Mouse (Mus musculus) embryonic facial prominence, embryonic 15.5 days (tissue): ENCODE measurements around the gene Pdcd11. TPM values are rescaled to one million over a fixed set of nuclear protein-coding genes. Genes with fewer than 3 reads are reported as not detected.

Experiments
- ATAC-seq: fragments of 200-750 bp; cut with Nextera tagmentation; 2 replicates; pipeline ENCODE4 v1.8.0; 2017; ENCODE audit warnings: low read depth, moderate TSS enrichment; ENCODE audit not compliant: insufficient number of reproducible peaks, low FRiP score, low TSS enrichment
- H3K27ac ChIP-seq: fragments of 300-500 bp; sonication (generic); replicated peaks from 2 replicates; pipeline ENCODE4 v1.5.1; 2015; ENCODE audit warnings: mild to moderate bottlenecking, inconsistent platforms
- H3K27me3 ChIP-seq: fragments of 300-500 bp; sonication (generic); 2 replicates; pipeline ENCODE4 v1.6.1; 2015; ENCODE audit warnings: inconsistent platforms
- H3K36me3 ChIP-seq: fragments of 300-500 bp; sonication (generic); 2 replicates; pipeline ENCODE4 v1.6.1; 2015; ENCODE audit warnings: mild to moderate bottlenecking, inconsistent platforms
- H3K4me1 ChIP-seq: fragments of 300-500 bp; sonication (generic); 2 replicates; pipeline ENCODE4 v1.6.1; 2015; ENCODE audit warnings: inconsistent platforms
- H3K4me2 ChIP-seq: fragments of 300-500 bp; sonication (generic); replicated peaks from 2 replicates; pipeline ENCODE4 v1.6.1; 2015; ENCODE audit warnings: mild to moderate bottlenecking, inconsistent platforms
- H3K4me3 ChIP-seq: fragments of 300-500 bp; sonication (generic); replicated peaks from 2 replicates; pipeline ENCODE4 v1.5.1; 2015; ENCODE audit warnings: mild to moderate bottlenecking, inconsistent platforms
- H3K9ac ChIP-seq: fragments of 300-500 bp; sonication (generic); 2 replicates; pipeline ENCODE4 v1.6.1; 2015; ENCODE audit warnings: inconsistent platforms
- H3K9me3 ChIP-seq: fragments of 300-500 bp; sonication (generic); replicated peaks from 2 replicates; pipeline ENCODE4 v1.6.1; 2016; ENCODE audit warnings: inconsistent platforms
- WGBS: fragments of 180-500 bp; shearing (Covaris S2); methylation state at CpG from one replicate; pipeline ENCODE4 v1.1.7; 2015; 5-methylcytosine and 5-hydroxymethylcytosine counted together
- polyA plus RNA-seq: library from polyadenylated mRNA; unstranded; fragments of >200 nt; fragmentation: Nextera tagmentation; extraction: Ambion mirVana; gene quantifications from 2 replicates; pipeline ENCODE4 v1.2.1, GENCODE M21; 2015

The Pdcd11 gene
- polyA plus RNA-seq, 1 experiment from 2014 or later, result 8.3 TPM

DNA sequence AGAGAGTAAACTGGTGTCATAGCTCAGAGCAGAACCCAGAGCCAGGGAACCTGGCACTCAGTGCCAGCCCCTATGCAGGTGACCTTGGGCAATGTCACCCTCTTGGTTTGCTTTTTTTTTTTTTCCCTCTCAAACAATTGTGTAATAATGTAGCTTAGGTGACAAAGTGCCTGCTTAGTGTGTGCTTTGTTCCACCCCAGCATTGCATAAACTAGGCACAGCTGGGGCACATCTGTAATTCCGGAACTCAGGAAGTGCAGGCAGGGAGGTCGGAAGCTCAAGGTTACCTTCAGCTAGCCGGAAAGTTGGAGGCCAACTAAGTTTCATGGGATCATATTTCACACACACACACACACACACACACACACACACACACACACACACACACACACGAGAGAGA lies 59.3 kb downstream of the Pdcd11 start:
- 21% methylated on average over 4 of the region's 4 CpGs for WGBS
- Histone ChIP-seq H3K9ac (no peak overlapping the region), H3K36me3 (no peaks in the 10 kb centered on the region), H3K9me3 (no peaks in the 10 kb centered on the region), H3K4me3 (no peak overlapping the region), H3K4me2 (no peak overlapping the region), H3K4me1 (peaks cover 7% of the 10 kb centered on the region), H3K27ac (no peak overlapping the region), H3K27me3 (0 out of 2 replicates have a peak, but pooled peaks cover 10% of the 10 kb centered on the region)
- ATAC-seq, result no peak

- Histone ChIP-seq H3K27ac (no peak overlapping the region), H3K9me3 (no peaks in the 10 kb centered on the region), H3K9ac (no peak overlapping the region), H3K36me3 (no peaks in the 10 kb centered on the region), H3K4me3 (peak overlapping the region; percentile 23), H3K4me2 (peak overlapping the region; percentile 53), H3K27me3 (0 out of 2 replicates have a peak, but pooled peaks cover 10% of the 10 kb centered on the region), H3K4me1 (peaks cover 7% of the 10 kb centered on the region)
- 24% methylated on average over 32 of the region's 32 CpGs for WGBS
- no peak for ATAC-seq
Observed at GRCm38 (mm10) chr19:47151332-47152061, 60.9 kb downstream of the Pdcd11 start.

- H3K9ac ChIP-seq, result no peak overlapping the region
- no peak overlapping the region for H3K4me3 ChIP-seq
- no peak overlapping the region for H3K27ac ChIP-seq
- no peaks in the 10 kb centered on the region for H3K36me3 ChIP-seq
- no peak for ATAC-seq
- no peaks in the 10 kb centered on the region for H3K9me3 ChIP-seq
- H3K27me3 ChIP-seq, result 0 out of 2 replicates have a peak, but pooled peaks cover 10% of the 10 kb centered on the region
- WGBS, result 53% methylated on average over 12 of the region's 12 CpGs
- H3K4me2 ChIP-seq, result peak overlapping the region; percentile 53
- peaks cover 7% of the 10 kb centered on the region for H3K4me1 ChIP-seq
Observed at GRCm38 (mm10) chr19:47152062-47152369, 61.4 kb downstream of the Pdcd11 start.

GRCm38 (mm10) chr19:47153767-47154166 lies 63.2 kb downstream of the Pdcd11 start:
- H3K4me1 ChIP-seq, result peaks cover 7% of the 10 kb centered on the region
- H3K36me3 ChIP-seq, result no peaks in the 10 kb centered on the region
- 0 out of 2 replicates have a peak, but pooled peaks cover 10% of the 10 kb centered on the region for H3K27me3 ChIP-seq
- no peak overlapping the region for H3K9ac ChIP-seq
- H3K4me2 ChIP-seq, result no peak overlapping the region
- no peaks in the 10 kb centered on the region for H3K9me3 ChIP-seq
- WGBS, result 81% methylated on average over 7 of the region's 7 CpGs
- no peak for ATAC-seq
- no peak overlapping the region for H3K27ac ChIP-seq
- no peak overlapping the region for H3K4me3 ChIP-seq

- Histone ChIP-seq H3K36me3 (no peaks in the 10 kb centered on the region), H3K4me1 (no peaks in the 10 kb centered on the region), H3K4me3 (no peak within 1 kb of the TSS), H3K27ac (no peak within 1 kb of the TSS), H3K4me2 (no peak within 1 kb of the TSS), H3K9me3 (no peaks in the 10 kb centered on the region), H3K9ac (no peak within 1 kb of the TSS), H3K27me3 (no peaks in the 10 kb centered on the region)
- ATAC-seq, result no peak
- 83% methylated on average over 11 of the region's 11 CpGs for WGBS
Observed at GRCm38 (mm10) chr19:47157664-47158063, 67.1 kb downstream of the Pdcd11 start, which contains the start of gene Calhm3. TSS of gene Calhm3 (minus strand) at chr19:47157764.

DNA sequence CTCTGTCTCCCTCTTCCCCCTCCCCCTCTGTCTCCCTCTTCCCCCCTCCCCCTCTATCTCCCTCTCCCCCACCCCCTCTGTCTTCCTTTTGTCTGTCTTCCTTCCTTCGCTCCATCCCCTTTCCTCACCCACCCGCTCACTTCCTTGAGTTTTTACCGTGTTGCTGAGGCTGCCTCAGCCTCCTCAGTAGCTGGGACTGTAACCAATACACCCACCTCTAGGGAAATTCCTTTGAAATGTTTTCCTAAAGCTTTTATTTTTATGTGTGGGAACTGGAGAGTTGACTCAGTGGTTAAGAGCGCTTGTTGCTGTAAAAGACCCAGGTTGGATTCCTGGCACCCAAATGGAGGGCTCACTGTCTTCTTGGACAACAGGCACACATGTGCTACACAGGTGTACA lies 71.1 kb downstream of the Pdcd11 start:
- no peaks in the 10 kb centered on the region for H3K9me3 ChIP-seq
- H3K4me2 ChIP-seq, result no peak overlapping the region
- no peaks in the 10 kb centered on the region for H3K4me1 ChIP-seq
- no peaks in the 10 kb centered on the region for H3K27me3 ChIP-seq
- H3K4me3 ChIP-seq, result no peak overlapping the region
- WGBS, result 53% methylated on average over 4 of the region's 4 CpGs
- H3K36me3 ChIP-seq, result no peaks in the 10 kb centered on the region
- no peak overlapping the region for H3K27ac ChIP-seq
- H3K9ac ChIP-seq, result no peak overlapping the region
- ATAC-seq, result no peak

- Histone ChIP-seq H3K4me1 (peaks cover 3% of the 10 kb centered on the region; the same call in 1 of the 2 replicates), H3K4me3 (no peak overlapping the region), H3K27ac (no peak overlapping the region), H3K36me3 (no peaks in the 10 kb centered on the region), H3K9ac (no peak overlapping the region), H3K9me3 (no peaks in the 10 kb centered on the region), H3K27me3 (no peaks in the 10 kb centered on the region), H3K4me2 (no peak overlapping the region)
- peak; percentile 63; the same call in 1 of the 2 replicates for ATAC-seq
- 87% methylated on average over 6 of the region's 6 CpGs for WGBS
Observed at GRCm38 (mm10) chr19:47163176-47163744, 72.7 kb downstream of the Pdcd11 start.

- no peak overlapping the region for H3K27ac ChIP-seq
- H3K36me3 ChIP-seq, result no peaks in the 10 kb centered on the region
- H3K4me2 ChIP-seq, result no peak overlapping the region
- no peaks in the 10 kb centered on the region for H3K9me3 ChIP-seq
- peaks cover 10% of the 10 kb centered on the region; the same call in 1 of the 2 replicates for H3K4me1 ChIP-seq
- no peak overlapping the region for H3K4me3 ChIP-seq
- H3K27me3 ChIP-seq, result no peaks in the 10 kb centered on the region
- ATAC-seq, result no peak
- 44% methylated on average over 3 of the region's 3 CpGs for WGBS
- no peak overlapping the region for H3K9ac ChIP-seq
Observed at GRCm38 (mm10) chr19:47166758-47167157, 76.2 kb downstream of the Pdcd11 start.

GRCm38 (mm10) chr19:47167617-47168214 lies 77.1 kb downstream of the Pdcd11 start:
- Histone ChIP-seq H3K27me3 (no peaks in the 10 kb centered on the region), H3K36me3 (no peaks in the 10 kb centered on the region), H3K9me3 (no peaks in the 10 kb centered on the region), H3K4me3 (0 out of 2 replicates have a peak overlapping the region, but pooled peaks have one; percentile 15), H3K4me1 (peaks cover 10% of the 10 kb centered on the region; the same call in 1 of the 2 replicates), H3K4me2 (peak overlapping the region; percentile 35), H3K9ac (no peak overlapping the region), H3K27ac (no peak overlapping the region)
- ATAC-seq, result no peak
- WGBS, result 52% methylated on average over 7 of the region's 7 CpGs

DNA sequence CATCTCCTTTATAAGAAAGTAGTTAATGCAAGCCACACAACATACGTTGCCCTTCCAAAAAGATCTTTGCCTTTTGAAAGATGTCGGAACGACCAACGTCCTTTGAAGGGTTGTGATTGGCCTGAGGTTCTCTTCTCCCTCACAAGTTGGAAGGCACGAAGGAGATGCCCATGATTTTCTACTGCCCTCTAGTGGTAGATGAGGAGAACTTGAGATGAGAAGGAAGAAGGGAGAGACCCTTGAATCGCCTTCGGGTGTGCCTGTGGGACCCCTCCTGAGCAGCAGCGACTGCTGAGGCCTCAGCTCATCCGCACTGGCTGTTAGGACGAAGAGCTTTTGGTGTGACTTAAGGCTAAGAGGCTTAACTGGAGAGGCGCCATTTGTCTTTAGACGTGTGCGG lies 77.7 kb downstream of the Pdcd11 start:
- ATAC-seq, result no peak
- Histone ChIP-seq H3K4me2 (peak overlapping the region; percentile 35), H3K36me3 (no peaks in the 10 kb centered on the region), H3K4me3 (peak overlapping the region; percentile 15), H3K27ac (no peak overlapping the region), H3K9ac (no peak overlapping the region), H3K9me3 (no peaks in the 10 kb centered on the region), H3K4me1 (peaks cover 10% of the 10 kb centered on the region; the same call in 1 of the 2 replicates), H3K27me3 (0 out of 2 replicates have a peak, but pooled peaks cover 3% of the 10 kb centered on the region)
- WGBS, result 6% methylated on average over 13 of the region's 13 CpGs

DNA sequence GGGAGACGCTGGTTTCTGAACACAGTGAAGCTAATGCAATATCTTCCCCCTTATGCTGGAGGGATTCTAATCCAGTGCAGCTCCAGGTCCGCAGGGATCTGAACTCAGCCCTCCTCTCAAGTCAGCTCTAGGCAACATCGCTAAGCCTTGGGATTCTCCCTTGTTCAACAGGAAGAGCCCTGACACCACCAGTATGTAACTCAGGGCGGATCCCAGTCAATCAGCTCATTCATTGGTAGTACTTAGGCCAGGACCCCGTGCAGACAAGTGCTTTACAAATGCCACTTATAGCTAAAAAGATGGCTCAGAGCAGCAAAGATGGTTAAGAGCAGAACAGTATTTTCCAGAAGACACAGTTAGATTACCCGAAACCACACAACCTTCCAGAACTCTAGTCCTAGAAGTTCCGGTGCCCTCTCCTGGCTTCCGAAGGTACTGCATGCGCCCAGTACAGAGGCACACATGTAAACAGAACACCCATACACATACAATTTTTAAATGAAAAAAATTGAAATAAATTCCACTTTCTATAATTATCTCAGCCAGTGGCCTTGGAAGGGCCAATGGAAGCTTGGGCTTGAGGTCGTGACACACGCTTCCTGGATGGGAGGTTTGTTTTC lies 78.3 kb downstream of the Pdcd11 start:
- Histone ChIP-seq H3K9me3 (no peaks in the 10 kb centered on the region), H3K9ac (no peak overlapping the region), H3K36me3 (no peaks in the 10 kb centered on the region), H3K4me1 (peaks cover 10% of the 10 kb centered on the region; the same call in 1 of the 2 replicates), H3K4me3 (peak overlapping the region; percentile 15), H3K4me2 (peak overlapping the region; percentile 35), H3K27me3 (0 out of 2 replicates have a peak, but pooled peaks cover 3% of the 10 kb centered on the region), H3K27ac (no peak overlapping the region)
- no peak; the same call in 1 of the 2 replicates for ATAC-seq
- WGBS, result 22% methylated on average over 11 of the region's 11 CpGs
